Mouse (Mus musculus) stomach, postnatal 0 days (tissue): ENCODE measurements around the gene Fam76b.

Source experiments
- CTCF ChIP-seq: IDR thresholded peaks from 2 replicates; pipeline ENCODE4 v1.5.1; 2016; ENCODE audit warnings: antibody characterized with exemption, low read depth, mild to moderate bottlenecking, moderate library complexity
- EP300 ChIP-seq: optimal IDR thresholded peaks from 2 replicates; pipeline ENCODE3; 2016; ENCODE audit warnings: antibody characterized with exemption

DNA sequence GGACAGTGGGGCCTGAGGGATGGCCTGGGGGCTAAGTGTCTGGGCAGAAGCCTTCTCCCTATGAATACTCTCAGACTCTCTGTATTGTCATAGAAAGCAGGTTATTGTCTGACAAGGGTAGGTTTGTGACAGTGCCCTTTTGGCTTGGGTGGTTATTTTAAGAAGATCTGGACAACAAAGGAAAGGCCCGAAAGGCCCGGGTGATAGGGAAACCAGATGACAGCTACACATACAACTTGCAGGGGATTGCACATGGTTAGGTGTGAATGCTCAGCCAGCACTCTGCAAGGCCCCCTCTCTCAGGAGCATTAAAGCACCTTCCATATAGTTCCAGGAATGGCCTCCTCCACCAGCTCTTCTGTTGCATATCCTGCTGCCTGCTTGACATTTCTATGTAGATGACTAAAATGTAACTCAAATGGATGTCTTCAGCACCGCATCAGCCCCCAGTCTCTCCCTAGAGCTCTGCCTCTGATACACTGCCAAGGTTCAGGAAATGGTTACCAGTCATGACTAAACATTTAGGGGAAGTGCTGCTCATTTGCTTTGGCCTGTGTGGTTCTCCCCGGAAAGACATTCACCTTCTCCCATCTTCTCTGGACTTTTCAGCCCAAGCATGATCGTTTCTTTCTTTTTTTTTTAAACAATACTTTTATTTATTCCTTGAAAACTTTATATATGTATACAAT is 76.7 kb downstream of the Fam76b start:
- TF ChIP-seq CTCF = no peak
- TF ChIP-seq EP300 = no peak
